Mouse (Mus musculus): ENCODE data around the gene Sik1. TPM values are rescaled to one million over a fixed set of nuclear protein-coding genes. Genes with fewer than 3 reads are reported as not detected.

The Sik1 gene
- total RNA-seq, 2 experiments from 2014 or later, result 18.1 to 18.6 TPM

DNA sequence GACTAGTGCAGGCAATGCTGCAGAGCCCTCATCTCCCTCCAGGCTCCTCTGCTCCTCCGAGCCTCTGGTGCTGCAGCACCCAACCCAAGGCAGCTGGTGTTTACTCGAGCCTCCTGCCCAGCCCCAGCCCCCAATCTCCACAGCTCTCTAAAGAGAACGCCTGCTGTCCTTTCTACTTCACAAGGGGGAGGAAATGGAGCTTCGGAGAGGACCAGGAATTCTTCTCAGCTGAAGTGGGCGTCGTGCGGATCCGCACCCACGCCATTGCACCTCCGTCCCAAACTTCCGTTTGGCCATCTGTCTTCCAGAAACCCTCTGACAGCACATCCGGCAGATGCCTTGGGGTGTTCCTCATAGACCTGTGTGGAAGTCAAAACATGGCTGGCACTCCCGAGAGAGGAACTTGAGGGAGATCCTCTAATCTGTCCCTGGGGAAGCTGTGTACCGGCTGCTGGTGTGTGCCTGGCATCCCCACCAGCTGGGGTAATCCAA lies 22.1 kb upstream of the Sik1 start:
- DNase-seq, result peak; percentile 23
- intact Hi-C loops (cut with DNase I; ENCODE audit: low total_unique reads), result no loop called here

DNA sequence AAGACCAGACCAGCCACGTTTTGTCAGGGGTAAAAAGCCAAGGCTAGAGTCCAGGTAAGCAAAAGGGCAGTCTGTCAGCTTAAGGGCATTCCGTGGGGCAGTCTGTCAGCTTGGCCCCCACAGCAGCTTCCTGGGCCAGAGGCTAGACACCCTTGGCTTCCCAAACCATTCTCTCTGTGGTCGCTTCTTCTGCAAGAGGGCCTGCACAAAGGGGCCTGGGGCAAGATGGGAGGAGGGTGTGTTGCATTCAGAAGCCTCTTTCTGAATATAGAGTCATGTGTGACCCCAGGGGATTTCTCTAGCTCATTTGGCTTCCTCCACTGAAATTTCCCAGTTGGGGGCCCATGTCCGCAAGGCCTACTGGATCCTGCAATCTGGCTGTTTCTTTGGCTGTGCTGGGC lies 21.6 kb upstream of the Sik1 start:
- intact Hi-C loops (cut with DNase I; ENCODE audit: low total_unique reads), result no loop called here

GRCm38 (mm10) chr17:31876775-31877174 lies 21.2 kb upstream of the Sik1 start:
- intact Hi-C loops (cut with DNase I; ENCODE audit: low total_unique reads), result no loop called here
- peak; percentile 3 for DNase-seq

More for the DNA sequence above, 21.6 kb upstream of the Sik1 start:
- DNase-seq, result peak; percentile 3

- intact Hi-C loops (cut with DNase I; ENCODE audit: low total_unique reads), result no loop called here
- peak; percentile 3 for DNase-seq
These were observed 19.8 kb upstream of the Sik1 start for GRCm38 (mm10) chr17:31875326-31875930.

- intact Hi-C loops (cut with DNase I; ENCODE audit: low total_unique reads), result no loop called here
These were observed 19.1 kb upstream of the Sik1 start for GRCm38 (mm10) chr17:31874691-31875090.

DNA sequence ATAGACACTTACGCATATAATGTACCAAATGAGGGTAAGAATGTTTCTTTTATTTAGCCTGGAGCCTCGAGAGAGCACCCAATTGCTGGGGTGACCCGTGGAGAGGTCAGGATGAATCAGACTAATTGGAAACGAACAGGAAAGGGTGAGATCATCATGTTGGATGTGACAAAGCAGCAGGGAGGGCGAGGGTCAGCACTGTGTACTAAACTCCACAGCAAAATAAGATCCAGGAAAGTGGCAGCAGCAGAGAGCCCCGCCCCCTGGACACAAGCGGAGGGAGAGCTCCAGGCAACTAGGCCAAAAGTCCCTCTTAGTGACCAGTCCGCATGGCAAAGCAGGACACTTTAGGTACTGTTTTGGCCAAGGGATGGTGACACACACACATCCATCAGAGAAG lies 18.4 kb upstream of the Sik1 start:
- intact Hi-C loops (cut with DNase I; ENCODE audit: low total_unique reads), result no loop called here
- peak; percentile 61 for DNase-seq

More at GRCm38 (mm10) chr17:31874691-31875090, 19.1 kb upstream of the Sik1 start:
- DNase-seq, result peak; percentile 4

DNA sequence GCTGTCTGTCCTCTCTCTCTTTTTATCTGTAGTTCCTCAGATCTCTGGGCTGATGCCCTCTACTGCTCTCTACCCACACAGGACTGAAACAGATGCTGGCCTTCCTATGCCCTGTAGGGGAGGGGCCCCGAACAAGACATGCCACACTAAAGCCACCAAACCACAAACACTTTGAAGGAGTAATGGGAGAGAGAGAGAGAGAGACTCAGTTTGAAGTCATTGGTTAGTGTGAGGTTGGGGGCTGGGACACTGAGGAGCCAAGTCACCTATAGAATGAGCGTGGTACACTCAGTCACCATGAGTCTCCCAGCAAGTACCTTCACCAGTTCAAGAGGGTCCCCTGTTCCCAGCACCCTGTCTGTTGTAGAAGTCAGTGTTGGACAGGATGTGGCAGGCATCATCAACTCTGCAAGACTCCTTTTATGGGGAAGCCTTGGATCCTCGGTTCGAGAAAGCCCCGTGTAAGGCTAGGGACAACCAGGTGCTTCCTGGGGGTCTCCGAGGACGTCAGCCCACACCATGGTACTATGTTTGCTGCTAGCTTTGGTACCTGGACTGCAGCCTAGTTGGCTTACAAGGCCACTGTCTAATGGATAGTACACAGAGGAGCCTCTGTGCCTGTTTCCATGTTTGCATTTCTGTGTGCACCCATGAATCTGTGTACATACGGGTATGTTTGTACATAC lies 17.7 kb upstream of the Sik1 start:
- peak; percentile 3 for DNase-seq

GRCm38 (mm10) chr17:31872826-31873165 lies 17.2 kb upstream of the Sik1 start:
- intact Hi-C loops (cut with DNase I; ENCODE audit: low total_unique reads), result no loop called here
- peak; percentile 1 for DNase-seq

More for the DNA sequence above, 17.7 kb upstream of the Sik1 start:
- intact Hi-C loops (cut with DNase I; ENCODE audit: low total_unique reads), result no loop called here

DNA sequence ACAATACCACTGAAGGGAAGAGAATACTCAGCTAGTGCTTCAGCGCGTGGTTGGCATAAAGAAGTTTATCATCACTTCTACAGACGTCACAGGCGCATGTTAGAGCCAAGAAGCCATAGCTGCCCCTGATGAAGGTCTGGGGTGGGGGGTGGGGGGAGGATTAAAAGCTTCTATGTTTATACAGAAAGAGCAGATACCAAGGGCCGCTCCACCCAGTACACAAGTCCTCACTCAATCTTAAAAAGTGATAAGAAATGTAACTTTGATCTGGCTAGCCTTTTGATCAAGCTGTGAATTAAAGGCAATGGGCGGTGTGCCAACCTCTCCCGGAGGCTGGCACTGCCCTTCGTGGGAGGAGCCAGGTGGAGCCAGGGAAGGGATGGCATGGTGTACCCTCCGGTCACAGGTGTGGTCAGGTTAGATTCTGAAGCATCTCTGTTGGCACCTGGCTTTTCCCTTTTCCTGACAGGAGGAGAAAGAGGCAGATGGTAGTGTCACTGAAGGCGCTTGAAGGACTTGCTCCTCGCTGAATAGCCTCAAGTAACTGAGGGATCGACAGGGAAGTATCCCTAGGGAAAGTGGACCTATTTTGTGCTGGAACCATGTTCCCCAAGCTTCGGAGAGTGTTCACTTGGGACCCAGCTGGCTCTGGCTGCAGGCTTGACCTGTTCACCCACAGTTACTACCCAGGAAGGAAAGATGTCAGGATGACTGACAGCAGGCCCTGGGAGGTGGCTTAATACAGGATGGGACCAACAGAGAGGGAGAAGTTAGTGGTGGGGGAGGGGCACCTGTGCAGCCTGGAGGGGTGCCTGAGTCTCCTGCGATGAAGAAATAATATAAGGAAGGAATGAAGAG lies 16.6 kb upstream of the Sik1 start:
- DNase-seq, result peak; percentile 5
- intact Hi-C loops (cut with DNase I; ENCODE audit: low total_unique reads), result no loop called here

DNA sequence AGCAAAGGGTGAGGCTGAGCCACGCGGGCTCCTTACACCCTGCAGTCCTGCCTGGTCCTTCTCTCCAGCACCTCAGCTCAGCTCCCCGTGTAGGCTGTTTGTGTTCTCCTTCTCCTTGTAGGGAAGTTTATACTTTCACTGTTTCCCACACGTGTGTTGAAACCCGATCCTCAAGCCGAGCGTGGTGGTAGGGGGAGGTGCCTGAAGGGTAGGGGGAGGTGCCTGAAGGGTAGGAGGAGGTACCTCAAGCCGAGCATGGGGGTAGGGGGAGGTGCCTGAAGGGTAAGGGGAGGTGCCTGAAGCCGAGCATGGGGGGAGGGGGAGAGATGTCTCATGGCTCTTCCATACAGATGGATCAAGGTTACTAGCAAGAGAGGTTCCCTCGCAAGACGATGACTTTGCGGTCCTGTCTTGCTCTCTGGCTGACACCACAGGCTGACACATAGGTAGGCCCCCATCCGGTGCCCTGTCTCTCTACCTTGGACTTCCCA lies 15.4 kb upstream of the Sik1 start:
- intact Hi-C loops (cut with DNase I; ENCODE audit: low total_unique reads), result no loop called here
- peak; percentile 1 for DNase-seq

- intact Hi-C loops (cut with DNase I; ENCODE audit: low total_unique reads), result no loop called here
- peak; percentile 1 for DNase-seq
These were observed 14.8 kb upstream of the Sik1 start for GRCm38 (mm10) chr17:31870446-31870845.

DNA sequence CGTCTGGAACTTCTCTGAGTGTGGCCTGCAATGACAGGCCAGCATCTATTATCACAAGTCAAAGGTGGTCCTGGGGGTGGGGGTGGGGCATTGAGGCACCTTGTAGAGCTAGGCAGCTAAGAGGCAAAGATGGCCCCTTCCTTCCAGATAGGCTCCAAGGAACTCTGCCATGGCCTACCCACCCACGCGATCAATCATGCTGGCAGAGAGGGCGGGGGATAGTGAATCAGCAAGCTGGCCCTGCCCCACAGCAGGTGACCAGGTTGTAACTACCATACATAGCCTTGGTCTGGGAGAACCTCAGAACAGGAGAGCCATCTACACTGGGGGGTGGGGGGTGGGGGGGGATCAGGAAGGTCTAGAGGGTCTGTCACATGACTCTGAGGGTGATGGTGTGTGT lies 12.5 kb upstream of the Sik1 start:
- intact Hi-C loops (cut with DNase I; ENCODE audit: low total_unique reads), result no loop called here
- no peak for DNase-seq

- DNase-seq, result peak; percentile 2
- intact Hi-C loops (cut with DNase I; ENCODE audit: low total_unique reads), result no loop called here
These were observed 11.5 kb upstream of the Sik1 start for GRCm38 (mm10) chr17:31867061-31867460.

- intact Hi-C loops (cut with DNase I; ENCODE audit: low total_unique reads), result no loop called here
- DNase-seq, result peak; percentile 2
These were observed 10.0 kb upstream of the Sik1 start for GRCm38 (mm10) chr17:31865636-31866035.

DNA sequence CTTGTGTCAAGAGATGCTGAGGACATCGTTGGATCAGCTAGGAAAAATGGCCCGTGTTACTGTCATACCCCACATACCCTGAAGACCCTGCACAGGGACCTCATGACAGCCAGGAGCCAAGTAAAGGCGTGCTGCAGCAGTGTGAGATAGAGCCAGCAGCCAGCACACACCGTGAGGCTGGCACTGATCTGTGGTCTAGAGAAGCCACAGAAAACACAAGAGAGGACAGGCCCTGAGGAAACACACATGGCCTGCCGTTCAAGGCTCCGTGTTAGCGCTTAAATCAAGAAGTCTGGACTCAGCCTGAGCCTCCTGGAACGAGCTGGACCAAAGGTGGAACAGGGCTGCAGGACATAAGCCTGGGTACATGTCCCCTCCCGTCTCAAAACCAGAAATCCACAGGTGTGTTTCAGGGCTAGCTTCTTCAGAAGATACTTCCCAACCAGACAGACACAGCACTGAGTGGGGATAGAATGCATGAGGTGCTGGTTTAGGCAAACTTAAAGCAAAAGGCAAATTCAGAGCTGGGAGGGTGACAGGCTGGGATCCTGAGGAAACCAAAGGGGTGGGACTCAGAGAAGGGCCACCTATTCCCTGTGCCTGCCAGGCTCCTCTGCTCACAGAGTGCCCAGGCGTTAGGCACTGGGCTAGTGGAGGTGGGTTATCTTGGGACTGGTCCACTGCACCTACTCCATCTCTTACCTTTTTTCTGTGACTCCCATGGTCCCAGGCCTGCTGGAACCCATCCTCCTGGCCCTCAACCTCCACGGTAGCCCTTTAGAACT lies 9.3 kb upstream of the Sik1 start:
- DNase-seq, result peak; percentile 1
- intact Hi-C loops (cut with DNase I; ENCODE audit: low total_unique reads), result no loop called here

DNA sequence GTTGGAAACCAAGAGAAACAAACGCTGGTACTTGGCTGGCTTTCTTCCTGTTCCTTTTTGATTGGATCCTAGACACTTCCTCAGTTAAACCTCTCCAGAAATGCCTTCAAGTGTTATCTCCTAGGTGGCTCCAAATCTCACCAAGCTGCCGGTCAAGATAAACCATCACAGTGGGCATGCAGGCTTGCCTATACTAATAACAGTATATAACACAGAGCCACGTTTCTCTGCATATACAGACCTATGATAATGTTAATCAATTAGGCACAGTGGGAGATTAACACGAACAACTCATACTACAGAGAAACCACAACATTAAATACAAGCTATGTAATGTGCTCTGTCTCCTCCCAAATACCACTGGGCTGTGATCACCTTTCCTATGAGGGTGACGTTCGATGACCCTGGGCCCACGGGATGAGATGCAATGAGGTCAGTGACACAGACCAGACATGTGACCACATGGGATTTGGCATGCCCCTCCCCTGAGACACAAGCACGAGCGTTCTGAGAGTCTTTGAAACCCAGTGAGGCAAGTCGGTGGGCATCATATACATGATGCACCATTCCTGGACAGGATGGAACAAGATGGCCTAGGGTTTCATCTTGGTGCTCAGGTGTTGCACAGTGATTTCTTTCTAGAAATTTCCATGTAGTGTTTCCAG lies 7.7 kb upstream of the Sik1 start:
- DNase-seq, result peak; percentile 2

GRCm38 (mm10) chr17:31862136-31862535 lies 6.5 kb upstream of the Sik1 start:
- intact Hi-C loops (cut with DNase I; ENCODE audit: low total_unique reads), result no loop called here
- DNase-seq, result peak; percentile 17

More for the DNA sequence above, 7.7 kb upstream of the Sik1 start:
- intact Hi-C loops (cut with DNase I; ENCODE audit: low total_unique reads), result no loop called here

- intact Hi-C loops (cut with DNase I; ENCODE audit: low total_unique reads), result no loop called here
- DNase-seq, result peak; percentile 2
These were observed 6.1 kb upstream of the Sik1 start for GRCm38 (mm10) chr17:31861661-31862060.

GRCm38 (mm10) chr17:31860856-31861255 lies 5.3 kb upstream of the Sik1 start:
- peak; percentile 3 for DNase-seq

More at GRCm38 (mm10) chr17:31860856-31861255, 5.3 kb upstream of the Sik1 start:
- intact Hi-C loops (cut with DNase I; ENCODE audit: low total_unique reads), result no loop called here

Measured in gastrocnemius, postnatal 14 days (tissue).